Mouse (Mus musculus) liver, adult 2 months (tissue): ENCODE measurements at regions not wholly inside any gene's neighbourhood (a gene's known extent, or its start where the extent isn't known, plus 50 kb on each side); places are given as distances from the start of the nearest gene placed in this dataset.

Experiments used
- DNase-seq: peaks from one replicate; pipeline ENCODE4 v3.0.0-alpha.2; 2011; ENCODE audit warnings: low read depth, low spot score; ENCODE audit errors: extremely low read depth
- H3K27ac ChIP-seq: fragments of 200-500 bp; replicated peaks from 2 replicates; pipeline ENCODE4 v1.5.1; 2012; ENCODE audit warnings: low read depth, mild to moderate bottlenecking, control low read depth, inconsistent platforms, low read length; ENCODE audit not compliant: insufficient read depth
- H3K27me3 ChIP-seq: fragments of 200-500 bp; 2 replicates; pipeline ENCODE4 v1.6.1; 2012; ENCODE audit warnings: mild to moderate bottlenecking, moderate library complexity, low read length, inconsistent platforms; ENCODE audit not compliant: control insufficient read depth, insufficient read depth
- H3K36me3 ChIP-seq: fragments of 200-500 bp; 2 replicates; pipeline ENCODE4 v1.6.1; 2012; ENCODE audit warnings: low read length, inconsistent platforms; ENCODE audit not compliant: control insufficient read depth, insufficient read depth
- H3K4me1 ChIP-seq: fragments of 200-500 bp; 2 replicates; pipeline ENCODE4 v1.6.1; 2011; ENCODE audit warnings: low read length; ENCODE audit not compliant: control insufficient read depth, insufficient read depth
- H3K4me3 ChIP-seq: fragments of 200-500 bp; 2 replicates; pipeline ENCODE4 v1.5.1; 2011; ENCODE audit warnings: low read depth, mild to moderate bottlenecking, control low read depth, low read length, moderate library complexity; ENCODE audit not compliant: insufficient read depth
- H3K79me2 ChIP-seq: fragments of 200-500 bp; 2 replicates; pipeline ENCODE4 v1.6.1; 2012; ENCODE audit warnings: inconsistent platforms, mild to moderate bottlenecking, low read length, moderate library complexity; ENCODE audit not compliant: control insufficient read depth, insufficient read depth
- H3K9ac ChIP-seq: fragments of 200-500 bp; 2 replicates; pipeline ENCODE4 v1.6.1; 2012; ENCODE audit warnings: low read depth, mild to moderate bottlenecking, control low read depth, inconsistent platforms, low read length
- CTCF ChIP-seq: fragments of 200-500 bp; IDR thresholded peaks from 2 replicates; pipeline ENCODE4 v1.5.1; 2011; ENCODE audit warnings: low read depth, low read length, control low read depth
- POLR2A ChIP-seq: fragments of 200-500 bp; IDR thresholded peaks from 2 replicates; pipeline ENCODE4 v1.6.1; 2011; ENCODE audit warnings: low read length, control low read depth; ENCODE audit not compliant: insufficient read depth; ENCODE audit errors: extremely low read depth
- WGBS: fragments of 180-500 bp; shearing (Covaris S2); methylation state at CpG from one replicate; pipeline ENCODE4 v1.1.7; 2018; 5-methylcytosine and 5-hydroxymethylcytosine counted together

GRCm38 (mm10) chr14:39682306-39683000 lies 209.6 kb upstream of the Nrg3 start:
- Histone ChIP-seq H3K36me3 (no peaks in the 10 kb centered on the region), H3K27ac (no peak overlapping the region), H3K27me3 (no peaks in the 10 kb centered on the region), H3K9ac (no peak overlapping the region), H3K4me3 (no peak overlapping the region), H3K4me1 (no peaks in the 10 kb centered on the region), H3K79me2 (no peaks in the 10 kb centered on the region)
- 77% methylated on average over 2 of the region's 2 CpGs for WGBS
- DNase-seq, result peak; percentile 4
- TF ChIP-seq CTCF (no peak), POLR2A (no peak)

DNA sequence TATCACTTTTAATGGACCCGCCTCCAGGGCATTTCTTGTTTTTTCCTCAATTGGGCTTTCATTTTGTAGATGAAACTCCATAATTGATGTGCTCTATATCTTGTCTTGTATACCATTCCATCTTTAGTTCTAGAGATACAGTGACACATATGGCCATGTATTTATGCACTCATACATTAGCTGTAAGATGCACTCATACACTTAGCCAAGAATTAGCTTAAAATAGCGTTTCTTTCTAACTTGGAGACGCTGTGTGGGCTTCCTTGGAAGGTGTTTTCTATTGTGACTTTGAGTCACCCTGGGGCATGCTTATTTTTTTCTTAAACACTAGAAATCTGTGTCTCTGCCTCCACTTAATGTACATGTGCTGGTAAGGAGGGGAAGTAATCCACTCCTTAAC lies 205.3 kb upstream of the Nrg3 start:
- WGBS, result 78% methylated on average over 3 of the region's 3 CpGs
- H3K27ac ChIP-seq, result no peak overlapping the region
- H3K79me2 ChIP-seq, result no peaks in the 10 kb centered on the region
- H3K4me3 ChIP-seq, result no peak overlapping the region
- DNase-seq, result no peak
- H3K4me1 ChIP-seq, result no peaks in the 10 kb centered on the region
- no peak overlapping the region for H3K9ac ChIP-seq
- TF ChIP-seq POLR2A, result no peak
- TF ChIP-seq CTCF, result no peak
- H3K36me3 ChIP-seq, result no peaks in the 10 kb centered on the region
- H3K27me3 ChIP-seq, result no peaks in the 10 kb centered on the region

- 80% methylated on average over 8 of the region's 8 CpGs for WGBS
- no peak overlapping the region for H3K9ac ChIP-seq
Measured at GRCm38 (mm10) chr14:39677556-39677955, 204.7 kb upstream of the Nrg3 start.

GRCm38 (mm10) chr14:39638776-39639175 lies 165.9 kb upstream of the Nrg3 start:
- H3K27me3 ChIP-seq, result no peaks in the 10 kb centered on the region
- no peaks in the 10 kb centered on the region for H3K36me3 ChIP-seq
- DNase-seq, result no peak
- WGBS, result 58% methylated on average over 2 of the region's 2 CpGs
- no peak overlapping the region for H3K27ac ChIP-seq
- no peaks in the 10 kb centered on the region for H3K79me2 ChIP-seq
- no peak for TF ChIP-seq CTCF
- no peak for TF ChIP-seq POLR2A
- no peak overlapping the region for H3K9ac ChIP-seq
- no peak overlapping the region for H3K4me3 ChIP-seq
- no peaks in the 10 kb centered on the region for H3K4me1 ChIP-seq

More at GRCm38 (mm10) chr14:39677556-39677955, 204.7 kb upstream of the Nrg3 start:
- no peak for TF ChIP-seq CTCF
- TF ChIP-seq POLR2A, result no peak
- Histone ChIP-seq H3K4me1 (no peaks in the 10 kb centered on the region), H3K79me2 (no peaks in the 10 kb centered on the region), H3K4me3 (no peak overlapping the region), H3K36me3 (no peaks in the 10 kb centered on the region), H3K27ac (no peak overlapping the region), H3K27me3 (no peaks in the 10 kb centered on the region)
- no peak for DNase-seq
